ENCODE assay signal across 8 mouse cellular contexts in genomic region chr12:98733776-98734175, GRCm38 (mm10). TPM values are rescaled to one million over a fixed set of nuclear protein-coding genes. Genes with fewer than 3 reads are reported as not detected.
DNase-seq lines count a peak whose midpoint lies in the region; ATAC-seq lines count a peak whose summit lies in the region.

No protein-coding gene starts in this region.

- peaks cover 30% of the 10 kb centered on the region for H3K4me1 ChIP-seq in kidney, embryonic 15.5 days
- H3K4me1 ChIP-seq in embryonic facial prominence, embryonic 11.5 days (ENCODE audit: control insufficient read depth, insufficient read depth, low read length), result no peaks in the 10 kb centered on the region; the same call in 1 of the 2 replicates
- H3K4me1 ChIP-seq in intestine, embryonic 16.5 days (ENCODE audit: control insufficient read depth, insufficient read depth, low read length), result peaks cover 19% of the 10 kb centered on the region
- H3K4me1 ChIP-seq in midbrain, embryonic 16.5 days (ENCODE audit: control insufficient read depth, insufficient read depth, low read length), result peaks cover 42% of the 10 kb centered on the region

- 0 out of 2 replicates have a peak, but pooled peaks have one; percentile 15 for ATAC-seq in kidney, embryonic 15.5 days (replicated peaks; ENCODE audit: low FRiP score)
- no peak for ATAC-seq in embryonic facial prominence, embryonic 11.5 days (replicated peaks; ENCODE audit: insufficient number of reproducible peaks, low FRiP score, low TSS enrichment, low read depth)
- ATAC-seq in intestine, embryonic 16.5 days, result no peak
- no peak for ATAC-seq in midbrain, embryonic 16.5 days

- peaks cover 8% of the 10 kb centered on the region; the same call in 1 of the 2 replicates for H3K27me3 ChIP-seq in kidney, embryonic 15.5 days
- H3K27me3 ChIP-seq in embryonic facial prominence, embryonic 11.5 days (ENCODE audit: control insufficient read depth, insufficient read depth, low read length), result no peaks in the 10 kb centered on the region
- no peaks in the 10 kb centered on the region for H3K27me3 ChIP-seq in intestine, embryonic 16.5 days (replicated peaks; ENCODE audit: control insufficient read depth, insufficient read depth, low read length)
- peaks cover 6% of the 10 kb centered on the region; the same call in 1 of the 2 replicates for H3K27me3 ChIP-seq in midbrain, embryonic 16.5 days (ENCODE audit: control insufficient read depth, insufficient read depth, low read depth, low read length)

- DNase-seq in kidney, postnatal 36 days, result no peak
- peak; percentile 17 for DNase-seq in embryonic facial prominence, embryonic 11.5 days (ENCODE audit: low spot score)
- no peak for DNase-seq in layer of hippocampus, adult 8-10 months (ENCODE audit: low spot score in 2 of 2)
- DNase-seq in thymus, postnatal 14 days, result no peak
- no peak for DNase-seq in adrenal gland, adult 8-10 months

- peak overlapping the region; percentile 63 for H3K4me3 ChIP-seq in kidney, embryonic 15.5 days (replicated peaks)
- peak overlapping the region; percentile 53 for H3K4me3 ChIP-seq in embryonic facial prominence, embryonic 11.5 days (ENCODE audit: low read depth, low read length)
- H3K4me3 ChIP-seq in intestine, embryonic 16.5 days (ENCODE audit: low read length), result peak overlapping the region; percentile 69
- H3K4me3 ChIP-seq in midbrain, embryonic 16.5 days (ENCODE audit: low read depth, low read length), result peak overlapping the region; percentile 75

- 11% methylated on average over 12 of the region's 12 CpGs for WGBS in kidney, embryonic 15.5 days
- 11% methylated on average over 12 of the region's 12 CpGs for WGBS in embryonic facial prominence, embryonic 11.5 days
- 14% methylated on average over 12 of the region's 12 CpGs for WGBS in intestine, embryonic 16.5 days
- WGBS in midbrain, embryonic 16.5 days, result 13% methylated on average over 12 of the region's 12 CpGs

- no peaks in the 10 kb centered on the region for H3K9me3 ChIP-seq in kidney, embryonic 15.5 days (replicated peaks)
- no peaks in the 10 kb centered on the region for H3K9me3 ChIP-seq in embryonic facial prominence, embryonic 11.5 days (replicated peaks; ENCODE audit: control insufficient read depth, low read length)
- H3K9me3 ChIP-seq in intestine, embryonic 16.5 days (ENCODE audit: control insufficient read depth, low read length), result no peaks in the 10 kb centered on the region
- no peaks in the 10 kb centered on the region for H3K9me3 ChIP-seq in midbrain, embryonic 16.5 days (replicated peaks; ENCODE audit: control insufficient read depth, low read length, poor library complexity, severe bottlenecking)

- H3K36me3 ChIP-seq in kidney, embryonic 15.5 days, result no peaks in the 10 kb centered on the region; the same call in 1 of the 2 replicates
- no peaks in the 10 kb centered on the region for H3K36me3 ChIP-seq in embryonic facial prominence, embryonic 11.5 days (replicated peaks; ENCODE audit: control insufficient read depth, insufficient read depth, low read depth, low read length)
- no peaks in the 10 kb centered on the region for H3K36me3 ChIP-seq in intestine, embryonic 16.5 days (ENCODE audit: control insufficient read depth, insufficient read depth, low read length)
- H3K36me3 ChIP-seq in midbrain, embryonic 16.5 days (ENCODE audit: control insufficient read depth, insufficient read depth, low read length), result no peaks in the 10 kb centered on the region

- peak overlapping the region; percentile 66 for H3K4me2 ChIP-seq in kidney, embryonic 15.5 days
- peak overlapping the region; percentile 74 for H3K4me2 ChIP-seq in embryonic facial prominence, embryonic 11.5 days (ENCODE audit: low read depth, low read length)
- peak overlapping the region; percentile 69 for H3K4me2 ChIP-seq in intestine, embryonic 16.5 days (ENCODE audit: low read depth, low read length)
- H3K4me2 ChIP-seq in midbrain, embryonic 16.5 days (ENCODE audit: low read length), result peak overlapping the region; percentile 79

- peak overlapping the region; percentile 78; the same call in 1 of the 2 replicates for H3K27ac ChIP-seq in kidney, embryonic 15.5 days
- no peak overlapping the region for H3K27ac ChIP-seq in embryonic facial prominence, embryonic 11.5 days (replicated peaks; ENCODE audit: low read depth, low read length)
- H3K27ac ChIP-seq in intestine, embryonic 16.5 days (ENCODE audit: low read length), result no peak overlapping the region
- peak overlapping the region; percentile 80; the same call in 1 of the 2 replicates for H3K27ac ChIP-seq in midbrain, embryonic 16.5 days (ENCODE audit: low read length)

- H3K9ac ChIP-seq in kidney, embryonic 15.5 days, result peak overlapping the region; percentile 64
- H3K9ac ChIP-seq in embryonic facial prominence, embryonic 11.5 days (replicated peaks; ENCODE audit: low read length), result peak overlapping the region; percentile 64
- H3K9ac ChIP-seq in intestine, embryonic 16.5 days (ENCODE audit: low read depth, low read length), result peak overlapping the region; percentile 69; the same call in 1 of the 2 replicates
- peak overlapping the region; percentile 70 for H3K9ac ChIP-seq in midbrain, embryonic 16.5 days (ENCODE audit: low read depth, low read length)

RNA-seq across cellular contexts. Expression of gene Ptpn21, which starts 3.4 kb away (rescaled TPM):
- polyA plus RNA-seq in kidney, embryonic 15.5 days (2015; fragmentation: Nextera tagmentation; extraction: Ambion mirVana), result 6.6 and 7.1 TPM in 2 replicates
- polyA plus RNA-seq in embryonic facial prominence, embryonic 11.5 days (2014; fragmentation: Nextera tagmentation; extraction: Ambion mirVana), result 5.3 TPM in 2 replicates
- 4.7 and 6.1 TPM in 2 replicates for polyA plus RNA-seq in intestine, embryonic 16.5 days (2015; fragmentation: Nextera tagmentation; extraction: Ambion mirVana)
- 4.0 and 4.9 TPM in 2 replicates for polyA plus RNA-seq in midbrain, embryonic 16.5 days (2015; fragmentation: Nextera tagmentation; extraction: Ambion mirVana)
- 1 to 10 TPM; 7.0 to 9.7 (median 9.4) TPM for total RNA-seq in layer of hippocampus, adult 8-10 months (2022)
- 10 to 100 TPM; 18.8 to 37.6 (median 27.7) TPM for total RNA-seq in adrenal gland, adult 8-10 months (2022)

RNA-seq across cellular contexts. Expression of gene Zc3h14, which starts 13.0 kb away (rescaled TPM):
- polyA plus RNA-seq in kidney, embryonic 15.5 days (2015; fragmentation: Nextera tagmentation; extraction: Ambion mirVana), result 127 and 128 TPM in 2 replicates
- polyA plus RNA-seq in embryonic facial prominence, embryonic 11.5 days (2014; fragmentation: Nextera tagmentation; extraction: Ambion mirVana), result 174 and 182 TPM in 2 replicates
- polyA plus RNA-seq in intestine, embryonic 16.5 days (2015; fragmentation: Nextera tagmentation; extraction: Ambion mirVana), result 65.6 and 70.2 TPM in 2 replicates
- polyA plus RNA-seq in midbrain, embryonic 16.5 days (2015; fragmentation: Nextera tagmentation; extraction: Ambion mirVana), result 103 and 109 TPM in 2 replicates
- 100 to 1,000 TPM in 2 of 4 experiments, 10 to 100 TPM in 2; 96.6 to 114 (median 101) TPM for total RNA-seq in layer of hippocampus, adult 8-10 months (2022)
- total RNA-seq in adrenal gland, adult 8-10 months (2022), result 100 to 1,000 TPM in 2 of 4 experiments, 10 to 100 TPM in 2; 76.0 to 104 (median 90.1) TPM

Comparison
In these comparisons a context has a peak if more than half of its experiments do, and no peak if none do; other contexts are left out.
1. H3K27ac ChIP-seq: peak in kidney, embryonic 15.5 days (single experiment) and midbrain, embryonic 16.5 days (single experiment); none in embryonic facial prominence, embryonic 11.5 days (single experiment) and intestine, embryonic 16.5 days (single experiment).
2. Peak in every context shown above with its lines, with median percentiles within 50 percentile points of each other: H3K4me2 ChIP-seq, H3K4me3 ChIP-seq and H3K9ac ChIP-seq.